Mouse (Mus musculus) layer of hippocampus, adult 11-12 months (tissue): ENCODE measurements around the gene D630039A03Rik.
"Not testable (repeated sequence)": the region's sequence is repeated elsewhere in the genome, so short reads cannot be mapped to it uniquely, and the experiment has no call there.

Source experiments
- DNase-seq: peaks from one replicate; pipeline ENCODE4 v3.0.0; 2022; ENCODE audit warnings: low spot score

D630039A03Rik gene

DNA sequence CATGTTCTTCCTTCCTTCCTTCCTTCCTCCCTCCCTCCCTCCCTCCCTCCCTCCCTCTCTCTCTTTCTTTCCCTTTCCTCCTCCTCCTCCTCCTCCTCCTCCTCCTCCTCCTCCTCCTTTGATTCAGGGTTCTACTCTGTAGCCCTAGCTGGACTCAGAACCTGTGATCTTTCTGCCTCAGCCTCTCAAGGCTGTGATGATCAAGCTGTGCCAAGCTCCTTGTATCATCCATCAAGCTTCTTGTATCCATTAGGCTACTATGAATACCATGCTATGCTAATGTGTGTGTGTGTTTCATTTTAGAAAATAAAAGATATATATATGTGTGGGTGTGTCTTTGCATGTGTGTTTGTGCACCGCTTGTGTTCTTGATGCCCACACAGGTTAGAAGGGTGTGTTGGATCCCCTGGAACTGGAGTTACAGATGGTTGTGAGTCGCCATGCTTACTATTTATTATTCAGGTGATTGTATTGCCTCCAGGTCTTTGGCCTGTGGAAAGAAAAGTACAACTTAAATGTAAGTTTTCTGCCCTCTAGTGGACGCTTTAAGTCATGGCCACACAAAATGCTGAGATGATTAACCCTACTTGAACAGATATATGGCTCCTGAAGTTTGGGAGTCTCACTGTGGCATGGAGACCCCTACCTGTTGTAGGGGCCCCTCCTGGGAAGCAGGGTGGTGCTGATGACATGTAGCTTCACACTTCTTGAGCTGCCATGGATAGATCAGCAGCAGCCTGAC, 11.5 kb upstream of the D630039A03Rik start:
- peak; percentile 10 for DNase-seq

GRCm38 (mm10) chr4:57924556-57925071, 8.5 kb upstream of the D630039A03Rik start:
- DNase-seq, result no peak

DNA sequence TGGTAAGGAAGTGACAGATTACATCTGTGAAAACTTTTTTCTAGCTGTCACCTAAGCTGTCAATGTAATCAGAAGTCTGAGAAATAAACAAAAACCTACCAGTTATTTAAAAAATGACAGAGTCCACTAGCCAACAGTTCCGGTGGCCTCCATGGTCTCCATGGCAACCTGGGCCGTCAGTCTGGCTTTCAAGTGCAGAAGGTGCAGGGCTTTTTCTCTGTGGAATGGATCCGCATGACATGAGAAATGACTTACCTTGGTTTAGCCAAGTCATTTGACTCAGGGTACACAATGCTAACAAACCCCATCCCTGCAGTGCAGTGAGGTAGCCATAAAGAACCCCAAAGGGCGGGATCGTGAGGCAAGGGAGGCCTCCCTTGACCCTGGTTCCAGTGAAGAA, 6.1 kb upstream of the D630039A03Rik start:
- no peak for DNase-seq

DNA sequence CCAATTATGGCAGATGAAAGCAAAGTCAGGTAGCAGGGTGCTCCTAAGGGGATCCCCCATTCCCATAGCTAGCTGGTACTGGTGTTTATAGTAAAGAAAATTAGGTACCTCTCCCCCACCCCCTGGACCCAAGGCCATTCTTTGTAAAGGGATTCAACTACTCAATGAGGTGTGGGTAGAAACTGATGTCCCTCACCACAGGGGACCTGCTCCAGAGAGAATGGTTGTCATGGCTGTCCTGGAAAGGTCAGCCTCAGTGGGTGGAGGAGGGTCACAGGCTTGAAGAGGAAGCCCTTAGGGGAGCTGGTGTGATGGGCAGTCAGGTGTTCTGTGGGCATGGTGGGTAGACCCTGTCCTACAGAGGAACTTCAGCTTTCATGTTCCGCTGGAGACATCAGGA, 4.4 kb upstream of the D630039A03Rik start:
- DNase-seq, result no peak

DNA sequence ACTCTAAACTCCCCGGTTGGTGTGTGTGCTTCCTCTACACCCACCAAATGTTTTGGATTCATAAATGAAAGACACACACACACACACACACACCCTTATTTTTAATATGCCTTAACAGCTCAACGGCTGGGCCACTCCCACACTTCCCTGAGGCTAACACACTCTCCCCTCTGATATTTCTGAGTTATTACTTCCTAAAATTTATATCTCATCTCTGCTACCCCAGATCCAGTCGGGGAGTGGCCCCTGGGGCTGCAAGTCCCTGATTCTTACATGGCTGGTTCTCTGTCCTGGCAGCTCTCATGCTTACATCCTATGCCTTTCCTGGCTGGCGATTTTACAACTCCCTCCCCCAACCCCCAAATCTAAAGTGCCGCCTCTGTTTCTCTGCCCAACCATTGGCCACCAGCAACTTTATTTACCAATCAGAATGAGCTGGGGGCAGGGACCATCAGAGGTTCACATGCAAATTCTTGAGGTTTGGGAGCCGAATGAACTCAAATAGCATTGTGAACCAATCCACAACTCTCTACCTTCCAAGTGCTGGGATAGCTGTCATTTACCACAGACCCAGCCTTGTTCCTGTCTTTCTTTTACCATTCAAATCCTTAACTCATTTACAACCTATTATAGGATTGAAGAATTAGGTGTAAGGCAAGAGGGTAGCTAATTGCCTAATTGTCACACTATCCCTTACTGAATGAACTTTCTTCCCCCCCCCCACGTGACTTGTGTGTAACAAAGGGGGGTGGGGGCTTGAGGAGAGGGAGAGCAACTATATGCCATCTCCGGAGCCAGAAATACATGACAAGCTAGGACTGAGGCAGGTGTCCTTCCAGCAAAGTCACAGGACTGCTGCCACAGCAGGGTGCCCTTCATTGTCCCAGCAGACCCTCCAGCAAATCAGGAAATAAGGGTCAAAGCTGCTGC, 3.7 kb upstream of the D630039A03Rik start:
- DNase-seq, result no peak

DNA sequence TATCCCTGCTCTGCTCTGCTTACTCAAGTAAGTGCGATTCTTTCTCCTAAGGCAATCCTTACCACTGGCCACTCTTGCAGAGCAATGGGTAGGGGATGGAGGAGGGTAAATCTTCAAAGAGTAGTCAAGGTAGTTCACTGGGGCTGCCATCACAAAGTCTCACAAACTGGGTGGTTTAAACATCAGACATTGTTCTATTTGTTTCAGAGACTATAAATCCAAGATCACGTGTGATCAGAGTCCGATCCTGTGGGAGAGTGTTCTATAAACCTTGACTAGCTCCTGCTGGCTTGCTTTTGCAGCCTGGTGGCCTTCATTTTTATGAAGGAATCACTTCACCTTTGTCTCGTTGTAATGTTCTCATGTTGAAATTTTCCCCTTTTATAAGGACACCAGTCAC, 614 bp upstream of the D630039A03Rik start:
- DNase-seq, result no peak

DNA sequence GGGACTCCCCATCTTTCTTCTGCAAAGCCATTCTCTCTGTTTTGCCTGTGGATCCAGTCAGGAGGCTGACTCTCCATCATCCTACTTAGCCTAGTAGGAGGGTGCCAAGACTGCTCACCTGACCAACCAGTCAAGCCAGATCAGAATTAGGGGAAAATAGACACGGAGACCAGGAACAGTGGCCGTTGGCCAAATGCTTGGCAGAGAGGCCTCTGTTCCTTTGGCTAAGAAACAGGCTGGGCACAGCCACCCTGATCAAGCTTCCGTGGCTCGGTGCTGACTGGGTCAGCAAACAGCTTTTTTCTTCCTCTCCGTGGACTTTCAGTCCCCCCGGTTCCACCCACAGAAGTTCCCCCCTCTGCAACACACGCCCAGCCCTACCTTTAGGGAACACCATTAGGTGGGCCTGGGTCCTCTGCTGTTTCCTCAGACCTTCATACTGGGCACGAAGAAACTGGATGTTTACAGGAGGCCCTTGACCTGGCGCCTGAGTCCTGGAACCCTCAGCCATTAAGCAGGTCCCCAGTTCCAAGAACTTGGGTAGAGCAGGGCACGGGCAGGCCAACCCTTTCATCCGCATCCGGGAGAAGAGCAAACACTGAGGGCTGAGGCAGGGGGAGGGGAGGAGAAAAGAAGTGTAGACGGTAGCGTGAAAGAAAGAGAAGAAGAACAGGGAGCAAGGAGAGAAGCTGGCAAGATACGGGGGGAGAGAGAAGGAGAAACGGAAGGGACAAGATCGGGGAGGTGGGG, 706 bp downstream of the D630039A03Rik start:
- peak; percentile 23 for DNase-seq

GRCm38 (mm10) chr4:57914193-57915190, 1.6 kb downstream of the D630039A03Rik start:
- DNase-seq, result no peak

GRCm38 (mm10) chr4:57913021-57913420, 3.1 kb downstream of the D630039A03Rik start:
- no peak for DNase-seq

DNA sequence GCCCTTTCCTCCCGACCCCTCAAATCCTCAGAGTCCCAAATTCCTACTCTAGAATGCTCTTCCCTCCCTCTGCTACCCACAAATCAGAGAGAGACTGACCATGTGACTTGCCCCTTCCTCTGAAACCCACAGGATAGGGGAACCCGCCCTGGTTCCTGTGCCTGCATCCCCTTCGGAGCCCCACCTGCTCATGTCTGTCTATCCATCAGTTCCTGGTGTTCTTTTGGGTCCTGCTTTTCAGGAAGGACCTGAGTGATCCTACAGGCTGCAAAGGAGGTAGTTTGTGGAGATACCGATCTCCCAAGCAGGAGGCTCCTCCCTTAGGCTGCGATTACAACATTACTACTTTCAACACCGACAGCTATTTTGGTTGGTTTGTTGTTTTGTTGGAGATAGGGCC, 7.2 kb downstream of the D630039A03Rik start:
- DNase-seq, result no peak

GRCm38 (mm10) chr4:57906708-57907107, 9.4 kb downstream of the D630039A03Rik start:
- no peak for DNase-seq

GRCm38 (mm10) chr4:57904638-57905037, 11.5 kb downstream of the D630039A03Rik start:
- no peak for DNase-seq

- DNase-seq, result peak; percentile 57
Observed at GRCm38 (mm10) chr4:57904211-57904610, 11.9 kb downstream of the D630039A03Rik start.

DNA sequence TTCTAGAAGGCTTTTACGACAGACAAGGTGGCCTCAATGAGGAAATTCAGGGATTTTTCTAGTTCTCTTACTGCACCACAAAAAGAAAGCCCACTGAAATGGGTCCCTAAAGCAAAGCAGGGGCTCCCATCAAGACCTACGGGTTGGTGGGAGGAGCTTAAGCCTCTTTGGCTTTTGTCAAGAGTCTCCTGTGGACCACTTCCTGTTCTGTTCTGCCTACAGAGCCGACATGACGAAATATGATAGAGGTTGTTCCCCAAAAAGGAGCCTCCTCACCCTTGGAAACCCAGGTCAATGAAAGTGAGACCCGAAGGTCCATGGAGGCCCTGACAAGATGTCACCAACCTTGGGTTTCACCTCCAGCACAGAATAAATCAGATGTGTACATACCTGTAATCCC, 13.5 kb downstream of the D630039A03Rik start:
- no peak for DNase-seq

- peak; percentile 35 for DNase-seq
Observed at GRCm38 (mm10) chr4:57901210-57901609, 14.9 kb downstream of the D630039A03Rik start.

DNA sequence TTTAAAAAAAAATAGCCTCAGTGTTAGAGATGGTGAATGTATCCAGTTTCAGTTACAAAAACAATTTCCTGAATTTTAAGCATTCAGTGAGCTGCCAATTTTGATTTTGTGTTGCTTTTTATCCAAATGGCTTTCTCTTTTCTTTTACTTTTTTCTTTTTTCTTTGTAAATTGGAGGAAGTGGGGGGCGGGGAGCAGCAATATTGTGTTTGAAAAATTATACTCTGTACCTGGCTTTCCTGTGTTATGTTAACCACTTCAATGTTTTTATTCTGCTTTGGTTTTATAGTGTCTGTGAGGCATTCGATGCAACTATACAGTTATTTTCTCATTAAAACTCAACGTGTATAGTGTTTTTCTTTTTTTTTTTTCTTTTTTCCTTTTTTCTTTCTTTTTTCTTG, 19.5 kb downstream of the D630039A03Rik start:
- no peak for DNase-seq

- no peak for DNase-seq
Observed at GRCm38 (mm10) chr4:57895902-57896301, 20.2 kb downstream of the D630039A03Rik start.

DNA sequence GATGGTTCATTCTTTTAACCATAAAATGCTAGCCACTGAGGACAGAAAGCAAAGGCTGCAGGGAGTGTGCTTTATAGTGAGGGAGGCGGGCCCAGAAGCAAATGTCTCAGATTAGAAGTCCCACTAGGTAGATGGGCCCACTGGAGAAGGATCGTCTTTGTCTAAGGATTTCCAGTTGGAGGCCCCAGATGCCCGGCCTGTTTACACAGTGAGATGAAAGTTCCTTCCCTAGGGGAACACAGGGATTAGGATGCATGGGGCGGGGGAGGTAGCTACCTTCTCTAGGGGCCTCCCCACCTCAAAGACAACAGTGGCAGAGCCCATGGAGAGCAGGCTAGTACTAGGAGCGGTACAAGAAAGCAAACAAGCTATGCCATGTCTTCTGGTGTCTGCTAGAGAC, 21.0 kb downstream of the D630039A03Rik start:
- no peak for DNase-seq

DNA sequence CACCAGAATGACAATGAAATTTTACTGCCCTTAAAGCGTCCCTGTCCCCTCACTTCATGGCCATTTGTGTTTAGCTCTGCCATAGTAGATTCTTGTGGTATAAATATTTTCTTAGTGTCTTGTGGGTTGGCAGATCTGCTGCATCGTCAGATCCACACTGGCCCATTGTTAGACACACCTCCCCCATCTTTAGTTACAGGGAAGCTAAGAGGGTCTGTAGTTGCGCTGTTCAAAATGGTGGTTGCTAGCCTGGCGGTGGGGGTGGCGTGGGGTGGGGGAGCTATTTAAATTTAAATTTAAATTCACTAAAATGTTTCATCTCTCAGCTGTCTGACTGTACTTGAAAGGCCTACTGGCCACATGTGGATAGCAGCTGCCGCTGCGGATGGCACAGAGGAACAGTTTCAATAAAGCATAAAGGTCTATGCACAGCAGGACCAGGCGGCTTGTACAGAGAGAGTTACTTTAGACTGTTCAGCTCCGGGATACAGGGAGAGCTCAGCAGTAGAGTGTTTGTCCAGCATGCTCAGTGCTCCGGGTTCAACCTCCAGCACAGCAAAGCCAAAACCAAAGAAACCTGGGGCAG, 24.0 kb downstream of the D630039A03Rik start:
- DNase-seq, result no peak

DNA sequence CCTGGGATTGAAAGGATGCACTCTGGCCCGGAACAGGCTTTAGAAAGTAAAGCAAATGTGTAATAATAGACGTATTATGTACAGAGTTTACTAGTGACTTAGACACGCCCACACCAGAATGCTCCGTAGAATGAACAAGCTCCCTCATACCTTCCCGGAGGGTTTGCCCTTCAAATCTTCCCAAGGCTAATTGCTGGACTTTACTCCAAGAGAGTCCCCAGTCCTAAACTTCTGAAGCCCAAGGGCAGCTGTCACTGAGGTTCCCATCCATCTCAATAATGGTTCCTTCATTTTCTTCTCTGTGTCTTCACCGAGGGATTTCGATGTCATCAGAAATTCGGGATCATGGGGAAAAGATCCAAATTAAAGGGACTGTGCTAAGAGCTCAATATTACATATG, 26.3 kb downstream of the D630039A03Rik start:
- no peak for DNase-seq

DNA sequence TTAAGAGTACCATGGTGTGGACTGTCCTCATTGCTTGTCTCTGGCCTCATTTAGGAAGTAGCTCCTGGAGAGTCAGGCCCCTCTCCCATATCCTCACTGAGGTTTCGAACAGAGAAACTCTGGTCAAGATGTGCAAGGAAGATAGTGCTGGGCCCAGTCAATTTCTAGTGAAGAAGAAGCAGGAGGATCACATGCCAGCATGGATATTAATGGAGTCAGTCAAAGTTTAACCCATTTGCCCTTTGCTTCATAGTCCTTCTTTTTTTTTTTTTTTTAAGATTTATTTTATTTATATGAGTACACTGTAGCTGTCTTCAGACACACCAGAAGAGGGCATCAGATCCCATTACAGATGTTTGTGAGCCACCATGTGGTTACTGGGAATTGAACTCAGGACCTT, 27.1 kb downstream of the D630039A03Rik start:
- not testable (repeated sequence) for DNase-seq
